Mouse (Mus musculus) embryo, embryonic 11.5 days (tissue): ENCODE data around the gene Zfp770.

ENCODE experiments used
- DNase-seq: peaks from one replicate; pipeline ENCODE4 v3.0.0-alpha.2; 2012; ENCODE audit warnings: low read depth, low spot score

Zfp770 gene

DNA sequence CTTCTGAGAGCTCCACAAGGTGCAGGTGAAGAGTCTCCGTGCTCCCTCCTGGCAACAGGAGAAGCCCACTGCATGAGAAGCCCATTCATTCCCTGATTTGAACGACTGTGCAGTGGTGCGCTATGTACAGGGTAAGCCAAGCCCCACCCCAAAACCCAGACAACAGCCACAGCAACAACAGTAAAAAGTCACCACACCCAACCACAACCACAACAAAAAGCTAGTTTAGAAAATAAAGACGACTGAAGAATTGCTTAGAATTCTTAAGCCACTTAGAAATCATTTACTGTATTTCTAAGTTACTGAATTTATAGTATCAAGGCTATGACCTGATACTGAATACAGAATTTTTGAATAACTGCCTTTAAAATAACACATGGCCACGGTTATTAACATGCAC lies 56.4 kb downstream of the Zfp770 start:
- DNase-seq: no peak

DNA sequence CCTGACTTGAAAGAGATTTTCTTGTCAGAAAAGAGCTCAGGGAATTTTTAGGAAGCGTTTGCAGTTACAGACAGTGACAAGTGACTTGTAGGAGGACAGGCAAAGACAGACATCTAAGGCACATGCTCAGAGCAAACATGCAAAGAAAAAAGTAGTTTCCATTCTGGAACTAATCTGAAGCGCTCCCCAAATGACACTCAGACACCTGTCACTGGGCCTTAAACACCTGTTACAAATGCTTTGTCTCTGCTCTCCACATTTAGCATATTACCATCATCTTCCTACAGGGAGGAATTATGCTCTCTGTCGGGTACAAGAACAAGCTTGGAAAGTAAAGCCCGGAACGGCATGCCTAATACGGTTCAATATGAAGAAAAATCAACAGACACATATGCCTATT lies 57.4 kb downstream of the Zfp770 start:
- DNase-seq: no peak
